In the genomic region with DNA sequence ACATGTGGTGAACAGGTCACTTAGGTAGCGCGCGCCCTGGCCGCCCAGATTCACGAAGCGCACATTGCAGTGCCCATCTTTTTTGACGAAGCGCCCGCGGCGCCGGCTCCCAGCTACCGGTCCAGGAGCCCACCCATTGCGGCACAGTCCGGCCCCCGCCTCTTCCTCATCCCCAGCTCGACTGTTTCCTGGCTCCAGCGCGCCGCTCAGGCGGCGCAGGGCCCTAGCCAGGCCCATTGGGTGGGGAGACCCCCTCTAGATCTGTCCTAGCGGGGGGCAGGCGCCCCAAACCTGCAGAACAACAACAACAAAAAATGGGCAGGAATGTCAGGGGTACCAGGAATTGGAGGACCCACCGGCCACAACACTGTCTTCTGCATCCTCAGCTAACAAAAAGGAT, we compare ENCODE assay signal across 9 mouse cellular contexts. TPM values are rescaled to one million over a fixed set of nuclear protein-coding genes. Genes with fewer than 3 reads are reported as not detected.
DNase-seq lines count a peak whose midpoint lies in the region; ATAC-seq and TF ChIP-seq lines count a peak whose summit lies in the region.
"Had no signal": no experiment of that assay in that cellular context is flagged by ENCODE, and none has a peak within 500 bp of the region (broad histone marks: within the 10 kb centered on the region; RNA-seq: fewer than 3 reads in every experiment).

No protein-coding gene starts in this region.

- peaks cover 9% of the 10 kb centered on the region for H3K4me1 ChIP-seq in lung, embryonic 15.5 days
- H3K4me1 ChIP-seq in hindbrain, embryonic 14.5 days (replicated peaks; ENCODE audit: control insufficient read depth, insufficient read depth, low read length), result peaks cover 5% of the 10 kb centered on the region; the same call in 1 of the 2 replicates
- peaks cover 14% of the 10 kb centered on the region for H3K4me1 ChIP-seq in midbrain, embryonic 15.5 days

- ATAC-seq in lung, embryonic 15.5 days (ENCODE audit: borderline replicate concordance, extremely low read depth, low FRiP score, low TSS enrichment), result no peak
- no peak for ATAC-seq in hindbrain, embryonic 14.5 days (ENCODE audit: low FRiP score)
- ATAC-seq in midbrain, embryonic 15.5 days (replicated peaks), result no peak

- no peaks in the 10 kb centered on the region for H3K9me3 ChIP-seq in lung, embryonic 15.5 days
- H3K9me3 ChIP-seq in hindbrain, embryonic 14.5 days (ENCODE audit: control insufficient read depth, low read length), result no peaks in the 10 kb centered on the region
- H3K9me3 ChIP-seq in midbrain, embryonic 15.5 days, result no peaks in the 10 kb centered on the region

- peak overlapping the region; percentile 48 for H3K4me2 ChIP-seq in lung, embryonic 15.5 days
- H3K4me2 ChIP-seq in hindbrain, embryonic 14.5 days (replicated peaks), result 0 out of 2 replicates have a peak overlapping the region, but pooled peaks have one; percentile 19
- peak overlapping the region; percentile 9 for H3K4me2 ChIP-seq in midbrain, embryonic 15.5 days

- DNase-seq in gastrocnemius, adult 2 months, result no peak
- no peak for DNase-seq in gastrocnemius, postnatal 14 days
- DNase-seq in lung, postnatal 36 days, result no peak
- DNase-seq in hindbrain, embryonic 14.5 days (ENCODE audit: low spot score), result no peak
- no peak for DNase-seq in frontal cortex, postnatal 36 days (ENCODE audit: low spot score in 2 of 2)
- DNase-seq in gastrocnemius, adult 18-20 months (ENCODE audit: low spot score), result no peak
- DNase-seq: thymus, adult 18-20 months had no signal

- WGBS in lung, embryonic 15.5 days, result 11% methylated on average over 25 of the region's 25 CpGs
- WGBS in hindbrain, embryonic 14.5 days, result 12% methylated on average over 25 of the region's 25 CpGs
- WGBS in midbrain, embryonic 15.5 days, result 12% methylated on average over 25 of the region's 25 CpGs

- H3K4me3 ChIP-seq in gastrocnemius, adult 2 months, result peak overlapping the region; percentile 26; the same call in 1 of the 2 replicates
- peak overlapping the region; percentile 17; the same call in 1 of the 2 replicates for H3K4me3 ChIP-seq in lung, embryonic 15.5 days
- H3K4me3 ChIP-seq in hindbrain, embryonic 14.5 days (replicated peaks; ENCODE audit: low read length), result no peak overlapping the region
- no peak overlapping the region for H3K4me3 ChIP-seq in midbrain, embryonic 15.5 days

- intact Hi-C loops in gastrocnemius, adult 2 months (cut with DNase I), result no loop called here
- intact Hi-C loops in gastrocnemius, postnatal 14 days (cut with DNase I; ENCODE audit: low total_unique reads), result no loop called here

- peaks cover 17% of the 10 kb centered on the region for H3K36me3 ChIP-seq in lung, embryonic 15.5 days
- H3K36me3 ChIP-seq in hindbrain, embryonic 14.5 days (replicated peaks; ENCODE audit: control insufficient read depth, insufficient read depth), result peaks cover 19% of the 10 kb centered on the region
- 0 out of 2 replicates have a peak, but pooled peaks cover 3% of the 10 kb centered on the region for H3K36me3 ChIP-seq in midbrain, embryonic 15.5 days (replicated peaks)

- no peak overlapping the region for H3K27ac ChIP-seq in gastrocnemius, adult 2 months
- no peak overlapping the region for H3K27ac ChIP-seq in lung, embryonic 15.5 days
- H3K27ac ChIP-seq in hindbrain, embryonic 14.5 days, result no peak overlapping the region
- no peak overlapping the region for H3K27ac ChIP-seq in midbrain, embryonic 15.5 days

- no peak overlapping the region for H3K9ac ChIP-seq in lung, embryonic 15.5 days
- H3K9ac ChIP-seq in hindbrain, embryonic 14.5 days, result no peak overlapping the region
- H3K9ac ChIP-seq in midbrain, embryonic 15.5 days, result no peak overlapping the region

- TF ChIP-seq CTCF in gastrocnemius, adult 2 months (IDR thresholded peaks at IDR 0.05), result no peak

- no peaks in the 10 kb centered on the region; the same call in 1 of the 2 replicates for H3K27me3 ChIP-seq in lung, embryonic 15.5 days
- no peaks in the 10 kb centered on the region for H3K27me3 ChIP-seq in hindbrain, embryonic 14.5 days (ENCODE audit: control insufficient read depth, insufficient read depth, low read length)
- no peaks in the 10 kb centered on the region for H3K27me3 ChIP-seq in midbrain, embryonic 15.5 days (replicated peaks)

RNA-seq across cellular contexts. Expression of gene Kcnj14, which starts 4.7 kb away (rescaled TPM):
- under 1 TPM in 1 of 2 experiments, not detected in 1; 0.20 TPM for total RNA-seq in gastrocnemius, adult 2 months (2021)
- under 1 TPM; 0.16 to 0.18 TPM for total RNA-seq in gastrocnemius, postnatal 14 days (2021)
- polyA plus RNA-seq in lung, embryonic 15.5 days (2015; fragmentation: Nextera tagmentation; extraction: Ambion mirVana), result 0.79 and 0.84 TPM in 2 replicates
- polyA plus RNA-seq in hindbrain, embryonic 14.5 days (2014; fragmentation: Nextera tagmentation; extraction: Ambion mirVana), result 1.3 TPM in 2 replicates
- polyA plus RNA-seq in midbrain, embryonic 15.5 days (2015; fragmentation: Nextera tagmentation; extraction: Ambion mirVana), result 1.1 TPM in 2 replicates
- under 1 TPM in 1 of 2 experiments, not detected in 1; 0.28 TPM for total RNA-seq in gastrocnemius, adult 18-20 months (2021)

RNA-seq across cellular contexts. Expression of gene Cyth2, which starts 5.5 kb away (rescaled TPM):
- total RNA-seq in gastrocnemius, adult 2 months (2021), result 10 to 100 TPM; 29.6 to 33.2 TPM
- total RNA-seq in gastrocnemius, postnatal 14 days (2021), result 10 to 100 TPM; 34.6 to 35.8 TPM
- polyA plus RNA-seq in lung, embryonic 15.5 days (2015; fragmentation: Nextera tagmentation; extraction: Ambion mirVana), result 115 and 122 TPM in 2 replicates
- 237 and 242 TPM in 2 replicates for polyA plus RNA-seq in hindbrain, embryonic 14.5 days (2014; fragmentation: Nextera tagmentation; extraction: Ambion mirVana)
- 329 and 334 TPM in 2 replicates for polyA plus RNA-seq in midbrain, embryonic 15.5 days (2015; fragmentation: Nextera tagmentation; extraction: Ambion mirVana)
- total RNA-seq in gastrocnemius, adult 18-20 months (2021), result 10 to 100 TPM; 25.3 to 34.6 TPM

RNA-seq across cellular contexts. Expression of gene Grwd1, which starts 10.9 kb away (rescaled TPM):
- 10 to 100 TPM; 14.6 to 16.0 TPM for total RNA-seq in gastrocnemius, adult 2 months (2021)
- total RNA-seq in gastrocnemius, postnatal 14 days (2021), result 10 to 100 TPM; 10.5 to 16.5 TPM
- polyA plus RNA-seq in lung, embryonic 15.5 days (2015; fragmentation: Nextera tagmentation; extraction: Ambion mirVana), result 67.8 and 73.6 TPM in 2 replicates
- 37.6 and 42.6 TPM in 2 replicates for polyA plus RNA-seq in hindbrain, embryonic 14.5 days (2014; fragmentation: Nextera tagmentation; extraction: Ambion mirVana)
- polyA plus RNA-seq in midbrain, embryonic 15.5 days (2015; fragmentation: Nextera tagmentation; extraction: Ambion mirVana), result 40.5 and 44.2 TPM in 2 replicates
- total RNA-seq in gastrocnemius, adult 18-20 months (2021), result 10 to 100 TPM; 13.4 to 14.3 TPM

RNA-seq across cellular contexts. Expression of gene Sult2b1, which starts 35.4 kb away (rescaled TPM):
- not detected for total RNA-seq in gastrocnemius, adult 2 months (2021)
- not detected for total RNA-seq in gastrocnemius, postnatal 14 days (2021)
- polyA plus RNA-seq in lung, embryonic 15.5 days (2015; fragmentation: Nextera tagmentation; extraction: Ambion mirVana), result 6.1 and 7.8 TPM in 2 replicates
- polyA plus RNA-seq in hindbrain, embryonic 14.5 days (2014; fragmentation: Nextera tagmentation; extraction: Ambion mirVana), result 5.2 and 7.3 TPM in 2 replicates
- 8.3 and 9.7 TPM in 2 replicates for polyA plus RNA-seq in midbrain, embryonic 15.5 days (2015; fragmentation: Nextera tagmentation; extraction: Ambion mirVana)
- total RNA-seq in gastrocnemius, adult 18-20 months (2021), result not detected

RNA-seq across cellular contexts. Expression of gene Lmtk3, which starts 36.3 kb away (rescaled TPM):
- under 1 TPM in 1 of 2 experiments, not detected in 1; 0.06 TPM for total RNA-seq in gastrocnemius, adult 2 months (2021)
- under 1 TPM; 0.11 to 0.39 TPM for total RNA-seq in gastrocnemius, postnatal 14 days (2021)
- polyA plus RNA-seq in lung, embryonic 15.5 days (2015; fragmentation: Nextera tagmentation; extraction: Ambion mirVana), result 1.1 and 1.4 TPM in 2 replicates
- 20.9 and 23.6 TPM in 2 replicates for polyA plus RNA-seq in hindbrain, embryonic 14.5 days (2014; fragmentation: Nextera tagmentation; extraction: Ambion mirVana)
- polyA plus RNA-seq in midbrain, embryonic 15.5 days (2015; fragmentation: Nextera tagmentation; extraction: Ambion mirVana), result 29.8 and 34.8 TPM in 2 replicates
- total RNA-seq in gastrocnemius, adult 18-20 months (2021), result not detected

Comparison
In these comparisons a context has a peak if more than half of its experiments do, and no peak if none do; other contexts are left out.
1. H3K4me3 ChIP-seq: peak in gastrocnemius, adult 2 months (single experiment) and lung, embryonic 15.5 days (single experiment); none in hindbrain, embryonic 14.5 days (single experiment) and midbrain, embryonic 15.5 days (single experiment).
2. Peak in every context shown above with its lines, with median percentiles within 50 percentile points of each other: H3K4me2 ChIP-seq.